Mouse (Mus musculus) embryonic fibroblast, embryonic 13.5 days (primary cell): Measurements from ENCODE around the gene Tec. TPM values are rescaled to one million over a fixed set of nuclear protein-coding genes. Genes with fewer than 3 reads are reported as not detected.

Experiments used
- H3K27ac ChIP-seq: 2 replicates; pipeline ENCODE4 v1.5.1; 2012; ENCODE audit warnings: low read length, control low read depth, inconsistent platforms; ENCODE audit not compliant: insufficient read depth
- H3K4me1 ChIP-seq: 2 replicates; pipeline ENCODE4 v1.6.1; 2011; ENCODE audit warnings: low read length; ENCODE audit not compliant: control insufficient read depth, insufficient read depth
- H3K4me3 ChIP-seq: 2 replicates; pipeline ENCODE4 v1.5.1; 2011; ENCODE audit warnings: mild to moderate bottlenecking, control low read depth, low read length; ENCODE audit not compliant: insufficient read depth
- CTCF ChIP-seq: IDR thresholded peaks from 2 replicates; pipeline ENCODE4 v1.5.1; 2011; ENCODE audit warnings: mild to moderate bottlenecking, control low read depth, low read length, moderate library complexity, borderline replicate concordance; ENCODE audit not compliant: insufficient read depth
- POLR2A ChIP-seq: IDR thresholded peaks from 2 replicates; pipeline ENCODE4 v1.6.1; 2011; ENCODE audit warnings: low read depth, mild to moderate bottlenecking, control low read depth, low read length, moderate library complexity
- polyA plus RNA-seq: library from polyadenylated mRNA; stranded (reverse); fragments of >200 nt; gene quantifications from 2 replicates; pipeline ENCODE4 v1.2.4, GENCODE M21; 2011; ENCODE audit warnings: low read depth; ENCODE audit not compliant: missing spikeins, insufficient read length

The Tec gene
- polyA plus RNA-seq, 1 experiment: 9.4 TPM

- Histone ChIP-seq H3K27ac (no peak overlapping the region), H3K4me1 (peaks cover 3% of the 10 kb centered on the region; the same call in 1 of the 2 replicates), H3K4me3 (no peak overlapping the region)
- TF ChIP-seq POLR2A (no peak), CTCF (no peak)
Measured at GRCm38 (mm10) chr5:72723429-72723828, 144.9 kb downstream of the Tec start.

- TF ChIP-seq POLR2A (no peak), CTCF (peak; percentile 14; the same call in 1 of the 2 replicates)
- no peak overlapping the region; the same call in 1 of the 2 replicates for H3K27ac ChIP-seq
- H3K4me3 ChIP-seq: no peak overlapping the region
- peaks cover 3% of the 10 kb centered on the region; the same call in 1 of the 2 replicates for H3K4me1 ChIP-seq
Measured at GRCm38 (mm10) chr5:72720587-72720986, 147.7 kb downstream of the Tec start.

- no peak for TF ChIP-seq POLR2A
- TF ChIP-seq CTCF: no peak
- Histone ChIP-seq H3K4me3 (no peak overlapping the region), H3K27ac (no peak overlapping the region), H3K4me1 (peaks cover 10% of the 10 kb centered on the region)
Measured at GRCm38 (mm10) chr5:72710572-72711278, 157.6 kb downstream of the Tec start.

GRCm38 (mm10) chr5:72709976-72710375 lies 158.3 kb downstream of the Tec start:
- Histone ChIP-seq H3K4me1 (peaks cover 10% of the 10 kb centered on the region), H3K27ac (peak overlapping the region; percentile 70), H3K4me3 (no peak overlapping the region)
- TF ChIP-seq POLR2A (no peak), CTCF (no peak)

GRCm38 (mm10) chr5:72709451-72709850 lies 158.8 kb downstream of the Tec start:
- peak overlapping the region; percentile 70 for H3K27ac ChIP-seq
- no peak for TF ChIP-seq CTCF
- no peak for TF ChIP-seq POLR2A
- H3K4me1 ChIP-seq: peaks cover 10% of the 10 kb centered on the region
- H3K4me3 ChIP-seq: no peak overlapping the region

DNA sequence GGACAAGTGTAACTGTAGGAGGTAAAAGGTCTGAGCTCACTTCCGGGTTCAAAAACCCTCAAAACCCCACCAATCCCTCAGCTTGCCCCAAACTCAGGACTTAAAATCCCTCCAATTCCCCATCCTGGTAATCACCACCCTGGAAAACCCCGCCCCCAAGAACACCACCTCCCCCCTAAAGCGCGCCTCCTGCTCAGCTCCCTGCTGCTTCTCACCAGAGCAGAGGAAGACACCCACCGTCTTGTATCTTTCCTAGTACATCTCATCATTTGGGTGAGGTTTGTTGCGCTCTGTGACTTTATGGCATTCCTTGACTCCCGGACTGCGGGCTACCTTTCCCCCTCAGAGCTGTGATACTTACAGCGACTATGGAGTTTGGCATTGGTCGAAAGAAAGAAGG lies 161.6 kb downstream of the Tec start:
- no peak for TF ChIP-seq CTCF
- TF ChIP-seq POLR2A: no peak
- Histone ChIP-seq H3K27ac (no peak overlapping the region), H3K4me3 (no peak overlapping the region), H3K4me1 (peaks cover 10% of the 10 kb centered on the region)

DNA sequence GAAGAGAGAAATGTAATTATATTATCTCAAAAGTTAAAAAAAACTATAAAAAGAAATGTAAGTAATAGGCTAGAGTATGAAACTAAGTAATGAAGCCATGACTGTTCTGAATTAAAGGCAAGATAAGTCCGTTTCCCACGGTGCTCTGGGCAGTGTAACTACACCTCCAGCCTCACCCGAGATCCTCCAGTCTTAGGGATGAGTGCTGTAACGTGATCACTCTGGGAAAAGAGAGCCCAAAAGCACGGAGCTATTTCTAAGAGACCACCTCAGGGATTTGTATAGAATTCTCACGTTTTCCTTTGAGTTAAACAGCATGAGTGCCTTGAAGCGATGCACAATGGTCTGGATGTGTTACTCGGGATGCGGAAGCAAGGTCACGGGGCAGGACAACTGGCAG lies 162.2 kb downstream of the Tec start:
- Histone ChIP-seq H3K4me3 (no peak overlapping the region), H3K27ac (no peak overlapping the region), H3K4me1 (peaks cover 10% of the 10 kb centered on the region)
- no peak for TF ChIP-seq POLR2A
- TF ChIP-seq CTCF: no peak

Other genes starting within 250 kb of the Tec start
- gene Cnga1, start 224.2 kb downstream of the Tec start, polyA plus RNA-seq: not detected in 2 replicates
- gene Nipal1, start 220.7 kb downstream of the Tec start, polyA plus RNA-seq: 6.2 and 19.6 TPM in 2 replicates
- 0.12 and 0.16 TPM in 2 replicates for gene Txk, start 115.7 kb downstream of the Tec start, polyA plus RNA-seq
- gene Slain2, start 45.8 kb upstream of the Tec start, polyA plus RNA-seq: 59.6 and 62.0 TPM in 2 replicates
- gene Gm10135, start 106.2 kb upstream of the Tec start, polyA plus RNA-seq: not detected in 2 replicates
- not detected in 2 replicates for gene Slc10a4, start 138.4 kb upstream of the Tec start, polyA plus RNA-seq